In the genomic region with DNA sequence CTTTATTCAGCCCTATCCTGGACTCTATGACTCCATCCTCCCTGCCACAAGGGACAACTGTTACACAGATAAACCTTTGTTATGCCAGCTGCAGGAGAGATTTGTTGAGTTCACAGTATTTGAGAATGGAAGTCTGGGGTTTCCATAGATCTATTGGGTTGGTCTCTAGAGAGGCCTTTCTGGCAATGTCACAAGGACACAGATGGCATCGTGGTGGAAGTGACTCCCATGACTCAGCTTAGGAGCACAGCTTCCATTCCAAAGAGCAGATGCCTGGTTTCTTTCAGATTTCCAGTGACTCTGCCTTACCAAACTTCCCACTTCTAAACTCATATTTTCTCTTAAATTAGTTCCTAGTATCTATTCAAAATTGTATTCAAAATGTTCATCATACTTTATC, we compare ENCODE assay signal across 21 mouse cellular contexts.
A peak's percentile ranks its signal among the peaks of the same experiment; 100 is the strongest.
DNase-seq lines count a peak whose midpoint lies in the region; TF ChIP-seq lines count a peak whose summit lies in the region.
"Had no signal": no experiment of that assay in that cellular context is flagged by ENCODE, and none has a peak within 500 bp of the region (broad histone marks: within the 10 kb centered on the region; RNA-seq: fewer than 3 reads in every experiment).

No protein-coding gene starts in this region.

- no peak for TF ChIP-seq POLR2A in kidney, adult 2 months (IDR thresholded peaks at IDR 0.05; ENCODE audit: low read depth, low read length)

- no peak for TF ChIP-seq CTCF in kidney, adult 2 months (conservative IDR thresholded peaks at IDR 0.05; ENCODE audit: insufficient read depth, insufficient read length, low read depth, low read length)

- intact Hi-C loops in left cerebral cortex, postnatal 36 days (cut with DNase I): no loop called here
- intact Hi-C loops in left cerebral cortex, postnatal 4 days (cut with DNase I): no loop called here

- no peaks in the 10 kb centered on the region for H3K27me3 ChIP-seq in kidney, adult 2 months (replicated peaks; ENCODE audit: control insufficient read depth, insufficient read depth, low read length)
- H3K27me3 ChIP-seq: embryonic facial prominence, embryonic 12.5 days; forebrain, embryonic 15.5 days; hindbrain, embryonic 12.5 days; kidney, embryonic 15.5 days; midbrain, embryonic 12.5 days; neural tube, embryonic 13.5 days had no signal

- WGBS in kidney, adult 2 months: 77% methylated on average over 1 of the region's 1 CpGs

- peak; percentile 26 to 28 for DNase-seq in cerebellum, postnatal 14 days
- no peak for DNase-seq in cerebellum, adult 11 months
- DNase-seq in left cerebral cortex, adult 11 months (ENCODE audit: low spot score): peak; percentile 12
- no peak for DNase-seq in left cerebral cortex, postnatal 36 days (ENCODE audit: low spot score in 2 of 2)
- peak; percentile 3 to 51 for DNase-seq in layer of hippocampus, adult 18-20 months (ENCODE audit: low spot score in 2 of 2)
- DNase-seq in left cerebral cortex, postnatal 4 days: peak; percentile 57
- no peak for DNase-seq in adrenal gland, adult 8-10 months
- no peak for DNase-seq in kidney, adult 2 months
- DNase-seq: adrenal gland, postnatal 36 days; cerebellum, adult 8-10 months; gastrocnemius, postnatal 36 days; kidney, postnatal 4 days; liver; thymus, postnatal 36 days had no signal

- no peaks in the 10 kb centered on the region for H3K4me1 ChIP-seq in kidney, adult 2 months (ENCODE audit: control insufficient read depth, insufficient read depth, low read length)
- H3K4me1 ChIP-seq: embryonic facial prominence, embryonic 12.5 days; forebrain, embryonic 15.5 days; hindbrain, embryonic 12.5 days; kidney, embryonic 15.5 days; midbrain, embryonic 12.5 days; neural tube, embryonic 13.5 days had no signal

- H3K4me3 ChIP-seq in kidney, adult 2 months (ENCODE audit: insufficient read depth, low read depth, low read length): no peak overlapping the region
- H3K4me3 ChIP-seq: embryonic facial prominence, embryonic 12.5 days; forebrain, embryonic 15.5 days; hindbrain, embryonic 12.5 days; kidney, embryonic 15.5 days; midbrain, embryonic 12.5 days; neural tube, embryonic 13.5 days had no signal

- no peaks in the 10 kb centered on the region for H3K36me3 ChIP-seq in kidney, adult 2 months (ENCODE audit: control insufficient read depth, insufficient read depth, low read length)
- H3K36me3 ChIP-seq: embryonic facial prominence, embryonic 12.5 days; forebrain, embryonic 15.5 days; G1E; hindbrain, embryonic 12.5 days; kidney, embryonic 15.5 days; midbrain, embryonic 12.5 days; neural tube, embryonic 13.5 days had no signal

- no peak overlapping the region for H3K27ac ChIP-seq in kidney, adult 2 months (ENCODE audit: insufficient read depth, low read depth, low read length)
- H3K27ac ChIP-seq: embryonic facial prominence, embryonic 12.5 days; forebrain, embryonic 15.5 days; hindbrain, embryonic 12.5 days; kidney, embryonic 15.5 days; midbrain, embryonic 12.5 days; neural tube, embryonic 13.5 days had no signal

Comparison
In these comparisons a context has a peak if more than half of its experiments do, and no peak if none do; other contexts are left out.
1. DNase-seq: peak in cerebellum, postnatal 14 days (2 of 2), left cerebral cortex, adult 11 months (single experiment), layer of hippocampus, adult 18-20 months (2 of 2) and left cerebral cortex, postnatal 4 days (single experiment); none in cerebellum, adult 11 months (single experiment), left cerebral cortex, postnatal 36 days (0 of 2), adrenal gland, adult 8-10 months (single experiment) and kidney, adult 2 months (single experiment).